Mouse (Mus musculus) myocyte (in vitro differentiated cells): ENCODE data around the gene Rbbp4.

Experiments
- CEBPB ChIP-seq: IDR thresholded peaks from 2 replicates; pipeline ENCODE4 v1.6.1; 2011; ENCODE audit warnings: mild to moderate bottlenecking, moderate library complexity; ENCODE audit not compliant: poor library complexity, insufficient read depth, severe bottlenecking
- E2F4 ChIP-seq: IDR thresholded peaks from one replicate; pipeline ENCODE4 v1.6.1; 2011; ENCODE audit warnings: mild to moderate bottlenecking, control low read depth, moderate library complexity; ENCODE audit not compliant: insufficient read depth
- MAX ChIP-seq: IDR thresholded peaks from one replicate; pipeline ENCODE4 v1.6.1; 2011; ENCODE audit warnings: low read depth, mild to moderate bottlenecking, control low read depth
- MYOD1 ChIP-seq, 3 experiments: IDR thresholded peaks; one replicate each; pipeline ENCODE4 v1.6.1; 2011; ENCODE audit warnings: control low read depth in 2 of 3, low read depth in 2 of 3, mild to moderate bottlenecking in 2 of 3, moderate library complexity in 1 of 3; ENCODE audit not compliant: insufficient read length in 2 of 3, control insufficient read depth in 1 of 3
- MYOG ChIP-seq, 3 experiments: IDR thresholded peaks; one replicate each; pipeline ENCODE4 v1.6.1; 2011; ENCODE audit warnings: control low read depth in 2 of 3, low read depth in 2 of 3, mild to moderate bottlenecking in 2 of 3; ENCODE audit not compliant: insufficient read length in 2 of 3, control insufficient read depth in 1 of 3, insufficient read depth in 1 of 3
- POLR2A ChIP-seq: IDR thresholded peaks from one replicate; pipeline ENCODE4 v1.6.1; 2011; ENCODE audit warnings: low read depth, mild to moderate bottlenecking, control low read depth, moderate library complexity; ENCODE audit not compliant: insufficient read length
- POLR2AphosphoS2 ChIP-seq: IDR thresholded peaks from one replicate; pipeline ENCODE4 v1.6.1; 2011; ENCODE audit warnings: low read depth, control low read depth; ENCODE audit not compliant: insufficient read length
- SRF ChIP-seq: IDR thresholded peaks from one replicate; pipeline ENCODE4 v1.6.1; 2011; ENCODE audit warnings: low read depth; ENCODE audit not compliant: control insufficient read depth, insufficient read length
- TCF12 ChIP-seq: IDR thresholded peaks from one replicate; pipeline ENCODE4 v1.6.1; 2011; ENCODE audit warnings: mild to moderate bottlenecking, control low read depth; ENCODE audit not compliant: poor library complexity, insufficient read depth, severe bottlenecking
- TCF3 ChIP-seq: IDR thresholded peaks from one replicate; pipeline ENCODE4 v1.6.1; 2011; ENCODE audit warnings: low read depth, control low read depth; ENCODE audit not compliant: insufficient read length

DNA sequence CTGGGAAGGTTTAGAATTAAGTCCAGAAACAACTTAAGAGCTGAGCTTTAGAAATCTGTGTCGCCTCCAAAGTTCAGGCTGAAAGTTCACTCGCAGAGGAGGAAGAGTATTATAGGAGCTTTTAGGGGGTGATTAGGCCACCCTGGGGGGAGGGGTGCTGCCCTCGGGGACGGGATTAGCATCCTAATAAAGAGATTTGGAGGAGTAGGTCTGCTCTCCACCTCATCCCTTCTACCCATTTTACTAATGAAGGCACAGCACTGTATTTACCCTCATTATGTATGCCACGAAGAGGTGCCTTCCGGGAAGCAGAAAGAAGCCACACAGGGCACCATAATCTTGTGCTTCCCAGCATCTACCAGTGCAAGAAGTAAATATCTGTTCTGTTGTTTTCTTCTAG lies 39.8 kb upstream of the Rbbp4 start:
- TF ChIP-seq POLR2AphosphoS2 (no peak), MYOG (IDR thresholded peaks at IDR 0.05; ENCODE audit: control insufficient read depth in 1 of 3, insufficient read depth in 1 of 3, insufficient read length in 2 of 3, low read depth in 2 of 3) (no peak), POLR2A (no peak), TCF12 (no peak), TCF3 (no peak), E2F4 (no peak), MYOD1 (IDR thresholded peaks at IDR 0.05; ENCODE audit: control insufficient read depth in 1 of 3, insufficient read length in 2 of 3, low read depth in 2 of 3) (no peak), MAX (no peak), SRF (no peak), CEBPB (no peak)
